Mouse (Mus musculus) embryonic facial prominence, embryonic 14.5 days (tissue): ENCODE measurements around the gene Col23a1. TPM values are rescaled to one million over a fixed set of nuclear protein-coding genes. Genes with fewer than 3 reads are reported as not detected.
A peak's percentile ranks its signal among the peaks of the same experiment; 100 is the strongest.
"Not testable (repeated sequence)": the region's sequence is repeated elsewhere in the genome, so short reads cannot be mapped to it uniquely, and the experiment has no call there.

Source experiments
- ATAC-seq: fragments of 200-750 bp; cut with Nextera tagmentation; 2 replicates; pipeline ENCODE4 v1.8.0; 2017; ENCODE audit warnings: low read depth, moderate number of reproducible peaks, moderate TSS enrichment
- DNase-seq: peaks from one replicate; pipeline ENCODE4 v3.0.0-alpha.2; 2015; ENCODE audit warnings: low spot score
- H3K27ac ChIP-seq: fragments of 300-500 bp; sonication (generic); replicated peaks from 2 replicates; pipeline ENCODE4 v1.5.1; 2014; ENCODE audit warnings: low read depth, mild to moderate bottlenecking, low read length, moderate library complexity
- H3K27me3 ChIP-seq: fragments of 300-500 bp; sonication (generic); replicated peaks from 2 replicates; pipeline ENCODE4 v1.6.1; 2014; ENCODE audit warnings: low read length; ENCODE audit not compliant: control insufficient read depth, insufficient read depth
- H3K36me3 ChIP-seq: fragments of 300-500 bp; sonication (generic); 2 replicates; pipeline ENCODE4 v1.6.1; 2014; ENCODE audit warnings: low read length, mixed read lengths; ENCODE audit not compliant: control insufficient read depth, insufficient read depth
- H3K4me1 ChIP-seq: fragments of 300-500 bp; sonication (generic); 2 replicates; pipeline ENCODE4 v1.6.1; 2014; ENCODE audit warnings: antibody characterized with exemption, low read length; ENCODE audit not compliant: control insufficient read depth, insufficient read depth
- H3K4me2 ChIP-seq: fragments of 300-500 bp; sonication (generic); 2 replicates; pipeline ENCODE4 v1.6.1; 2014; ENCODE audit warnings: low read depth, mild to moderate bottlenecking, low read length, moderate library complexity, mixed read lengths
- H3K4me3 ChIP-seq: fragments of 300-500 bp; sonication (generic); 2 replicates; pipeline ENCODE4 v1.5.1; 2014; ENCODE audit warnings: low read depth, mild to moderate bottlenecking, low read length
- H3K9ac ChIP-seq: fragments of 300-500 bp; sonication (generic); 2 replicates; pipeline ENCODE4 v1.6.1; 2014; ENCODE audit warnings: low read depth, mild to moderate bottlenecking, low read length, moderate library complexity, mixed read lengths
- H3K9me3 ChIP-seq: fragments of 300-500 bp; sonication (generic); 2 replicates; pipeline ENCODE4 v1.6.1; 2016; ENCODE audit warnings: low read length; ENCODE audit not compliant: control insufficient read depth
- WGBS: fragments of 180-500 bp; shearing (Covaris S2); extraction: QIAGEN DNeasy Blood & Tissue Kit; methylation state at CpG from one replicate; pipeline ENCODE4 v1.1.7; 2014; 5-methylcytosine and 5-hydroxymethylcytosine counted together
- polyA plus RNA-seq: library from polyadenylated mRNA; unstranded; fragments of >200 nt; fragmentation: Nextera tagmentation; extraction: Ambion mirVana; gene quantifications from 2 replicates; pipeline ENCODE4 v1.2.1, GENCODE M21; 2014

Col23a1 gene
- polyA plus RNA-seq, 1 experiment from 2014 or later: 20.2 TPM

- peak overlapping the region; percentile 100 for H3K9ac ChIP-seq
- H3K4me3 ChIP-seq: peak overlapping the region; percentile 96
Measured at GRCm38 (mm10) chr11:51607096-51607738, 317.5 kb downstream of the Col23a1 start.

GRCm38 (mm10) chr11:51609266-51609909 lies 319.7 kb downstream of the Col23a1 start:
- no peak overlapping the region for H3K4me3 ChIP-seq
- H3K4me2 ChIP-seq: no peak overlapping the region
- H3K27ac ChIP-seq: no peak overlapping the region
- no peak for ATAC-seq
- no peak overlapping the region for H3K9ac ChIP-seq
- DNase-seq: no peak
- H3K9me3 ChIP-seq: no peaks in the 10 kb centered on the region
- H3K4me1 ChIP-seq: peaks cover 8% of the 10 kb centered on the region; the same call in 1 of the 2 replicates
- WGBS: 76% methylated on average over 3 of the region's 3 CpGs
- no peaks in the 10 kb centered on the region for H3K27me3 ChIP-seq
- peaks cover 12% of the 10 kb centered on the region for H3K36me3 ChIP-seq

More at GRCm38 (mm10) chr11:51607096-51607738, 317.5 kb downstream of the Col23a1 start:
- peak; percentile 56 for ATAC-seq
- Histone ChIP-seq H3K27ac (peak overlapping the region; percentile 96), H3K27me3 (no peaks in the 10 kb centered on the region), H3K9me3 (no peaks in the 10 kb centered on the region), H3K36me3 (peaks cover 34% of the 10 kb centered on the region), H3K4me1 (peaks cover 8% of the 10 kb centered on the region; the same call in 1 of the 2 replicates), H3K4me2 (peak overlapping the region; percentile 86)
- DNase-seq: no peak
- 10% methylated on average over 15 of the region's 15 CpGs for WGBS

DNA sequence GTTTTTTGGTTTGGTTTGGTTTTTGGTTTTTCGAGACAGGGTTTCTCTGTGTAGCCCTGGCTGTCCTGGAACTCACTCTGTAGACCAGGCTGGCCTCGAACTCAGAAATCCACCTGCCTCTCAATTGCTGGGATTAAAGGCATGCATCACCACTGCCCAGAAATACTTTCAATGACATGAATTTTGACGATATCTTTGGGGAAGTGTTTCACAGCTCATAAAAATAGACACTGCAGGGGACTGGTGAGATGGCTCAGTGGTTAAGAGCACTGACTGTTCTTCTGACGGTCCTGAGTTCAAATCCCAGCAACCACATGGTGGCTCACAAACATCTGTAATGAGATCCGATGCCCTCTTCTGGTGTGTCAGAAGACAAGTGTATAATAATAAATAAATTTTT lies 320.2 kb downstream of the Col23a1 start:
- H3K4me3 ChIP-seq, H3K9me3 ChIP-seq, H3K27me3 ChIP-seq, DNase-seq, H3K36me3 ChIP-seq, ATAC-seq, H3K27ac ChIP-seq, H3K9ac ChIP-seq, H3K4me1 ChIP-seq, H3K4me2 ChIP-seq: not testable (repeated sequence)
- WGBS: 83% methylated on average over 5 of the region's 5 CpGs

- no peak overlapping the region for H3K4me2 ChIP-seq
- no peak overlapping the region for H3K4me3 ChIP-seq
- WGBS: 75% methylated on average over 8 of the region's 8 CpGs
- H3K9ac ChIP-seq: no peak overlapping the region
- peaks cover 12% of the 10 kb centered on the region; the same call in 1 of the 2 replicates for H3K4me1 ChIP-seq
- H3K9me3 ChIP-seq: no peaks in the 10 kb centered on the region
- DNase-seq (no peak), ATAC-seq (no peak)
- H3K27ac ChIP-seq: no peak overlapping the region
- no peaks in the 10 kb centered on the region for H3K36me3 ChIP-seq
- no peaks in the 10 kb centered on the region for H3K27me3 ChIP-seq
Measured at GRCm38 (mm10) chr11:51614256-51614655, 324.5 kb downstream of the Col23a1 start.

DNA sequence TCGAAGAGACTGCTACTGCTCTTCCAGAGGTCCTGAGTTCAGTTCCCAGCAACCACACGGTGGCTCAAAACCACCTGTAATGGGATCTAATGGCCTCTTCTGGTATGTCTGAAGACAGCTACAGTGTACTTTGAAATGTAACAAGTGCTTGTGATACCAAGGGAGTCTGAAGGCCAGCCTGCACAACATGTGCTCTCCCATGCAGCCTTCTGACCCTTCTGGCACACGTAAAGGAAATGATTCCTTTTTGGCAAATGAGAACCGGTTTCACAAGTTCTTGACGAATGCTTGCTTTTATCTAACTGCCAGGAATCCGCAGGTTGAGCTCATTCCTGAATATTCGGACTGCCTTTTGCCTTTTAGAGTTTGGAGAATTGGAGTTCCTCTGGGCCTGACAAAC lies 325.4 kb downstream of the Col23a1 start:
- peak overlapping the region; percentile 40 for H3K4me3 ChIP-seq
- no peaks in the 10 kb centered on the region for H3K9me3 ChIP-seq
- peak overlapping the region; percentile 74 for H3K4me2 ChIP-seq
- peaks cover 12% of the 10 kb centered on the region; the same call in 1 of the 2 replicates for H3K4me1 ChIP-seq
- peak overlapping the region; percentile 66 for H3K9ac ChIP-seq
- H3K27me3 ChIP-seq: no peaks in the 10 kb centered on the region
- H3K36me3 ChIP-seq: no peaks in the 10 kb centered on the region
- H3K27ac ChIP-seq: peak overlapping the region; percentile 87
- no peak for ATAC-seq
- WGBS: 22% methylated on average over 7 of the region's 7 CpGs
- DNase-seq: peak; percentile 79

DNA sequence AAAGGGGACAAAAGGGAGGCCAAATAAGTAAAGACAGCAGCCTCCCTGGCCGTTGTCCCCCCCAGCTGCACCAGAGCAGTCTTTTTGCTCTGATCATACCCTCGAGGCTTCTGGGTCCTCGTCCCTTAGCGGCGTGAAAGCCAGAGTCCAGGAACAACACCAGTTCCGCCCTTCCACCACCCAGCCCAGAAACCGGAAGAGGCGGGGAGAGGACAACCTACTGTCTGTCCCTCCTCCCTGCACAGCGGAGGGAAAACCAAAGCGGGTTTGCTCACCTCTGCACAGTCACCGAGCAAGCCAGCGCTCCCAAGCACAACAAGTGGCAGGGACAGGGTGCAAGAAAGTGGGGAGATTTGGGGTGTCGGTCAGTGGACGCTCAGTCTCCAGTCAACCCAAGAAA lies 325.9 kb downstream of the Col23a1 start:
- H3K4me2 ChIP-seq: peak overlapping the region; percentile 74
- peak overlapping the region; percentile 87 for H3K27ac ChIP-seq
- no peaks in the 10 kb centered on the region for H3K9me3 ChIP-seq
- ATAC-seq (peak; percentile 75), DNase-seq (peak; percentile 87)
- WGBS: 1% methylated on average over 13 of the region's 14 CpGs
- no peaks in the 10 kb centered on the region for H3K36me3 ChIP-seq
- H3K27me3 ChIP-seq: no peaks in the 10 kb centered on the region
- H3K9ac ChIP-seq: peak overlapping the region; percentile 66
- H3K4me1 ChIP-seq: peaks cover 15% of the 10 kb centered on the region
- peak overlapping the region; percentile 40 for H3K4me3 ChIP-seq

GRCm38 (mm10) chr11:51616113-51616512 lies 326.4 kb downstream of the Col23a1 start:
- DNase-seq, ATAC-seq, H3K9me3 ChIP-seq, H3K36me3 ChIP-seq, H3K27me3 ChIP-seq: not testable (repeated sequence)
- WGBS: 97% methylated on average over 7 of the region's 7 CpGs
- Histone ChIP-seq H3K4me1 (peaks cover 19% of the 10 kb centered on the region), H3K4me3 (0 out of 2 replicates have a peak overlapping the region, but pooled peaks have one; percentile 40), H3K9ac (peak overlapping the region; percentile 66), H3K4me2 (peak overlapping the region; percentile 74), H3K27ac (peak overlapping the region; percentile 87; the same call in 1 of the 2 replicates)

GRCm38 (mm10) chr11:51617693-51618092 lies 328.0 kb downstream of the Col23a1 start:
- H3K9me3 ChIP-seq: no peaks in the 10 kb centered on the region
- DNase-seq (peak; percentile 83), ATAC-seq (no peak)
- peaks cover 19% of the 10 kb centered on the region for H3K4me1 ChIP-seq
- no peaks in the 10 kb centered on the region for H3K27me3 ChIP-seq
- 5% methylated on average over 4 of the region's 4 CpGs for WGBS
- H3K4me3 ChIP-seq: no peak overlapping the region
- no peak overlapping the region for H3K27ac ChIP-seq
- H3K9ac ChIP-seq: no peak overlapping the region
- no peak overlapping the region for H3K4me2 ChIP-seq
- H3K36me3 ChIP-seq: peaks cover 13% of the 10 kb centered on the region
